8 mouse cellular contexts compared by ENCODE assay signal in genomic region chr11:101640857-101641709, GRCm38 (mm10). TPM values are rescaled to one million over a fixed set of nuclear protein-coding genes. Genes with fewer than 3 reads are reported as not detected.
DNase-seq lines count a peak whose midpoint lies in the region; ATAC-seq and TF ChIP-seq lines count a peak whose summit lies in the region.
"Not testable (repeated sequence)": the region's sequence is repeated elsewhere in the genome, so short reads cannot be mapped to it uniquely, and the experiment has no call there.

No protein-coding gene starts in this region.

- H3K27me3 ChIP-seq in E14TG2a.4 (ENCODE audit: insufficient read depth, low read length); forebrain, embryonic 16.5 days (replicated peaks; ENCODE audit: control insufficient read depth, insufficient read depth, low read length); neural tube, embryonic 14.5 days (ENCODE audit: control insufficient read depth, insufficient read depth, low read length); testis, adult 2 months (ENCODE audit: control insufficient read depth, insufficient read depth, low read length): not testable (repeated sequence)

- not testable (repeated sequence) for H3K9me3 ChIP-seq in E14TG2a.4 (ENCODE audit: low read length); forebrain, embryonic 16.5 days (ENCODE audit: control insufficient read depth, low read length); neural tube, embryonic 14.5 days (ENCODE audit: control insufficient read depth, low read length)

- peak overlapping the region; percentile 42 for H3K4me2 ChIP-seq in forebrain, embryonic 16.5 days (ENCODE audit: low read length)
- H3K4me2 ChIP-seq in neural tube, embryonic 14.5 days (ENCODE audit: low read depth, low read length), result peak overlapping the region; percentile 44

- peak; percentile 62; the same call in 1 of the 2 replicates for TF ChIP-seq POLR2A in testis, adult 2 months (IDR thresholded peaks at IDR 0.05; ENCODE audit: control insufficient read depth, low read depth, low read length)

- DNase-seq in cerebellum, adult 18-20 months, result peak; percentile 74 to 87
- DNase-seq in heart, postnatal 25 days (ENCODE audit: low spot score), result peak; percentile 61
- DNase-seq in layer of hippocampus, adult 18-20 months (ENCODE audit: low spot score in 2 of 2), result peak; percentile 66 to 87
- DNase-seq in lung, adult 18-20 months, result peak; percentile 78 to 79

- H3K4me3 ChIP-seq in E14TG2a.4 (replicated peaks; ENCODE audit: low read length), result peak overlapping the region; percentile 71
- H3K4me3 ChIP-seq in forebrain, embryonic 16.5 days (replicated peaks; ENCODE audit: low read length), result peak overlapping the region; percentile 42
- peak overlapping the region; percentile 25; the same call in 1 of the 2 replicates for H3K4me3 ChIP-seq in neural tube, embryonic 14.5 days (ENCODE audit: low read depth, low read length)
- peak overlapping the region; percentile 80 for H3K4me3 ChIP-seq in testis, adult 2 months (ENCODE audit: control insufficient read depth, low read depth, low read length)

- ATAC-seq in forebrain, embryonic 16.5 days, result peak; percentile 70
- ATAC-seq in neural tube, embryonic 14.5 days (ENCODE audit: low read depth), result peak; percentile 77

- intact Hi-C loops in heart, postnatal 25 days (cut with DNase I), result not testable (repeated sequence)

- 6% methylated on average over 49 of the region's 53 CpGs for WGBS in forebrain, embryonic 16.5 days
- WGBS in neural tube, embryonic 14.5 days, result 5% methylated on average over 48 of the region's 53 CpGs

- not testable (repeated sequence) for TF ChIP-seq CTCF in E14TG2a.4 (conservative IDR thresholded peaks at IDR 0.05; ENCODE audit: low read length); testis, adult 2 months (IDR thresholded peaks at IDR 0.05; ENCODE audit: control insufficient read depth, insufficient read depth, insufficient replicate concordance, low read depth, low read length)

- not testable (repeated sequence) for H3K36me3 ChIP-seq in E14TG2a.4 (ENCODE audit: insufficient read depth, low read length); forebrain, embryonic 16.5 days (ENCODE audit: control insufficient read depth, insufficient read depth); neural tube, embryonic 14.5 days (ENCODE audit: control insufficient read depth, insufficient read depth, low read length); testis, adult 2 months (ENCODE audit: control insufficient read depth, insufficient read depth, low read length)

- H3K9ac ChIP-seq in forebrain, embryonic 16.5 days (replicated peaks; ENCODE audit: low read depth, low read length), result peak overlapping the region; percentile 47
- H3K9ac ChIP-seq in neural tube, embryonic 14.5 days (replicated peaks; ENCODE audit: low read depth, low read length), result peak overlapping the region; percentile 42; the same call in 1 of the 2 replicates

- H3K4me1 ChIP-seq in E14TG2a.4 (replicated peaks; ENCODE audit: low read depth, low read length), result peaks cover 18% of the 10 kb centered on the region
- H3K4me1 ChIP-seq in forebrain, embryonic 16.5 days (replicated peaks; ENCODE audit: control insufficient read depth, insufficient read depth, low read length); neural tube, embryonic 14.5 days (ENCODE audit: control insufficient read depth, insufficient read depth, low read length); testis, adult 2 months (ENCODE audit: control insufficient read depth, insufficient read depth, low read length): not testable (repeated sequence)

- H3K27ac ChIP-seq in forebrain, embryonic 16.5 days (ENCODE audit: low read length), result peak overlapping the region; percentile 81
- H3K27ac ChIP-seq in neural tube, embryonic 14.5 days (ENCODE audit: low read depth, low read length), result peak overlapping the region; percentile 82
- peak overlapping the region; percentile 86 for H3K27ac ChIP-seq in testis, adult 2 months (ENCODE audit: control insufficient read depth, insufficient read depth, low read depth, low read length)

RNA-seq across cellular contexts. Expression of gene Rdm1, which starts 14.1 kb away (rescaled TPM):
- polyA plus RNA-seq in forebrain, embryonic 16.5 days (2015; fragmentation: Nextera tagmentation; extraction: Ambion mirVana), result 21.9 and 32.2 TPM in 2 replicates
- total RNA-seq in heart, postnatal 25 days (2021), result 10 to 100 TPM; 39.1 to 39.3 TPM
- 10 to 100 TPM; 12.0 to 15.0 TPM for total RNA-seq in layer of hippocampus, adult 18-20 months (2021)
- polyA plus RNA-seq in neural tube, embryonic 14.5 days (2014; fragmentation: Nextera tagmentation; extraction: Ambion mirVana), result 9.4 and 11.1 TPM in 2 replicates
- polyA plus RNA-seq in testis, adult 2 months (2012; rRNA removed), result 7.8 and 13.8 TPM in 2 replicates

RNA-seq across cellular contexts. Expression of gene Arl4d, which starts 24.3 kb away (rescaled TPM):
- polyA plus RNA-seq in forebrain, embryonic 16.5 days (2015; fragmentation: Nextera tagmentation; extraction: Ambion mirVana), result 36.5 and 42.2 TPM in 2 replicates
- total RNA-seq in heart, postnatal 25 days (2021), result 10 to 100 TPM; 21.6 to 31.0 TPM
- 10 to 100 TPM; 16.8 to 32.1 TPM for total RNA-seq in layer of hippocampus, adult 18-20 months (2021)
- polyA plus RNA-seq in neural tube, embryonic 14.5 days (2014; fragmentation: Nextera tagmentation; extraction: Ambion mirVana), result 6.0 and 7.5 TPM in 2 replicates
- polyA plus RNA-seq in testis, adult 2 months (2012; rRNA removed), result 10.2 and 12.3 TPM in 2 replicates

RNA-seq across cellular contexts. Expression of gene Gm11634, which starts 42.0 kb away (rescaled TPM):
- polyA plus RNA-seq in forebrain, embryonic 16.5 days (2015; fragmentation: Nextera tagmentation; extraction: Ambion mirVana), result not detected in 2 replicates
- not detected for total RNA-seq in heart, postnatal 25 days (2021)
- not detected for total RNA-seq in layer of hippocampus, adult 18-20 months (2021)
- not detected in 2 replicates for polyA plus RNA-seq in neural tube, embryonic 14.5 days (2014; fragmentation: Nextera tagmentation; extraction: Ambion mirVana)
- polyA plus RNA-seq in testis, adult 2 months (2012; rRNA removed), result 64.9 and 69.4 TPM in 2 replicates

RNA-seq across cellular contexts. Expression of gene Tmem106a, which starts 59.0 kb away (rescaled TPM):
- polyA plus RNA-seq in forebrain, embryonic 16.5 days (2015; fragmentation: Nextera tagmentation; extraction: Ambion mirVana), result 1.9 and 2.4 TPM in 2 replicates
- total RNA-seq in heart, postnatal 25 days (2021), result 1 to 10 TPM; 3.6 to 3.8 TPM
- total RNA-seq in layer of hippocampus, adult 18-20 months (2021), result 1 to 10 TPM; 1.2 to 2.0 TPM
- polyA plus RNA-seq in neural tube, embryonic 14.5 days (2014; fragmentation: Nextera tagmentation; extraction: Ambion mirVana), result 3.6 and 3.9 TPM in 2 replicates
- 22.8 and 26.7 TPM in 2 replicates for polyA plus RNA-seq in testis, adult 2 months (2012; rRNA removed)

Comparison
In these comparisons a context has a peak if more than half of its experiments do, and no peak if none do; other contexts are left out.
1. Peak in every context shown above with its lines: DNase-seq, ATAC-seq, H3K4me3 ChIP-seq and H3K27ac ChIP-seq.
2. H3K4me3 ChIP-seq: peak in every context shown above with its lines; median percentile 80 in testis, adult 2 months; 71 in E14TG2a.4; 42 in forebrain, embryonic 16.5 days; 25 in neural tube, embryonic 14.5 days.
3. RNA of gene Gm11634, which starts 42.0 kb away (polyA plus RNA-seq): 64.9 to 69.4 TPM in testis, adult 2 months; not detected in forebrain, embryonic 16.5 days and not detected in neural tube, embryonic 14.5 days; every median in the first group is over 10 times any median in the second.